Mouse (Mus musculus) heart, postnatal 36 days (tissue): Measurements from ENCODE around the gene Ints6l. TPM values are rescaled to one million over a fixed set of nuclear protein-coding genes. Genes with fewer than 3 reads are reported as not detected.

Experiments
- DNase-seq, 2 experiments: peaks; one replicate each; pipeline ENCODE4 v3.0.0; 2021 to 2022
- intact Hi-C: fragments of 180-260 bp; cut with DNase I; formaldehyde crosslinking; loops from one replicate; pipeline ENCODE4 v1.15.1; 2025
- total RNA-seq, 2 experiments: library from RNA; stranded (reverse); gene quantifications; 2 replicates each; pipeline ENCODE4 v1.2.3; 2021

Ints6l gene
- total RNA-seq = 1 to 10 TPM; 5.5 to 6.7 TPM

DNA sequence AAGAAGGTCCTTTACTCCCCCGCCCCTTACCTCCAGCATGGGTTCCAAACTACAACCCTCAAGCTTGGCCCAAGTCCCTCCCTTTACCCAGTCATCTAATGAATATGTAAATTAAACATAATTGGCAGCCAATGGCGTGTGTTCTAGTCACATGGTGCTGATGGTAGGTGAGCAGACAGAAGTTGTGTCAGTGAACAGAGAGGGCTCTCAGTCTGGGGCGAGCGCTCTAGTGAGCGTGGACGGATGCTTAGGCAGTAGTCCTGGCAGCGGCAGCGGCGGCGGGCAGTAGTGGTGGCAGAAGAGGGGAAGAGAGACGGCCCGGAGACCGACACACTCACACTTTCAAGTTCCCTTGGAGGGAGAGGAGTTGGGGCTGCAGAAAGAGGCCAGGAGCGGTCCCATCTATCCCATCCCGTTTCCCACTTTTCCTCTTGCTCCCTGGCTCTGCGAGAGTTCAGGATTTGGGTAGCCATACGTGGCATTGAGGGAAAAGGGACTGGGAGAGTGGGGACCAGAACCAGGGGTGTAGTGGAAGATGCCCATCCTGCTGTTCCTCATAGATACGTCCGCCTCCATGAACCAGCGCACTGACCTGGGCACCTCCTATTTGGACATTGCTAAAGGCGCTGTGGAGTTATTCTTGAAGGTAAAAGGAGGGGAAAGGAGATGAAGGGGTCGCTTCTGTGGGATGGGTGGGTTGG, at the start of gene Ints6l:
TSS of gene Ints6l (plus strand) at position 187 of the 701 bp plus-strand sequence.
- DNase-seq = peak; percentile 71 to 75
- intact Hi-C loops = loop anchor here (2.0 kb wide), 1 partner anchor 28 kb away; no protein-coding TSS in a partner anchor

DNA sequence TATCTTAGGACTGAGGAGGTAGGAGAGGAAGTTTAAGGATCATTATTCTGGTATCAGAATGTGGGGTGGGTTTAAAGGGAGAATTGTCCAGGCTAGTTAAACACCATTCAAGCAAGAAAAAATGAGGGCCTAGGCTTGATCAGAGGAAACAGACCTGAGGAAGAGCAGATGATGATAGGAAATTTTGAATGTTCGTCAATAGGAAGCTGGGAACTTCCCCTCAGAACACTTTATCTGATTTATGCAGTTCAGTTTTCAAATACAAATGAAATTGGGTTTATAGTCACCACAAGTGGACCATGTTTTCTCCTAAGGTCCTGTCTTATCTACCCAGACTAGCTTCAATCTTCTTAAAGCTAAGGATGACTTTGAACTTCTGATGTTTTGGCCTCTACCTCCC, 49.2 kb upstream of the Ints6l start:
- intact Hi-C loops = no loop called here
- no peak for DNase-seq

GRCm38 (mm10) chrX:56406128-56406527, 48.5 kb upstream of the Ints6l start:
- intact Hi-C loops = no loop called here
- DNase-seq = no peak

- no peak for DNase-seq
- intact Hi-C loops = no loop called here
Observed at GRCm38 (mm10) chrX:56416277-56416676, 38.4 kb upstream of the Ints6l start.

DNA sequence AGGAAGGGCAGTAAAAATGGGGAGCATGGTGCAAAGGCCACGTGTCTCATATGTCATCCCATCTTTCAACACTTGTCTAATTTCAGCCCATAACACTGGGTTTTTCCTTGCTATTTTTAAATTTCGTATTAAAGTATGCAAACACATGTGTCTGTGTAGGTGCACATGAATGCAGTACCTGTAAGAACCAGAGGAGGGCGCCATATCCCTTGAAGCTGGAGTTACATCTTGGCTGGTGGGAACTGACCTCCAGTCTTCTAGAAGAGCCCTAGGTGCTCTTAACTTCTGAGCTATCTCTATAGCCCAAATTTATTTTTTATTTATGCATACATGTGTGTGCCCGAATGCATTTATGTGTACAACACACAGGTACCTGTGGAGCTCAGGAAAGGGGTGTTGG, 37.1 kb upstream of the Ints6l start:
- DNase-seq = no peak
- intact Hi-C loops = no loop called here

DNA sequence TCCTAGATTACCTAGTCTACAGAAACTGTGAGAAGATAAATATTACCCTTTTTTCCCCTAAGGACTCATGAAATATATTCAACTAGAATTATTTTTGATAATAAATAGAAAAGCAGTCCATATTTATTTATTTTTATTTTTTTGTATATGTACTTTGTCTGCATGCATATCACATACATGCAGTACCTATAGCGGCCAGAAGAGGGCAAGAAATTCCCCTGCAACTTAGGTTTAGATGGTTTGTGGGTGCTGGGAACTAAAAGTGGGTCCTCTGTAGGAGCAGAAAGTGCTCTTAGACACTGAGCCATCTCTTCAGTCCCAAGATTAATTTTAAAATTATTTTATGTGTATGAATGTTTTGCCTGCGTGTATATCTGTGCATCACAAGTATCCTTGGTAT, 24.1 kb upstream of the Ints6l start:
- intact Hi-C loops = no loop called here

DNA sequence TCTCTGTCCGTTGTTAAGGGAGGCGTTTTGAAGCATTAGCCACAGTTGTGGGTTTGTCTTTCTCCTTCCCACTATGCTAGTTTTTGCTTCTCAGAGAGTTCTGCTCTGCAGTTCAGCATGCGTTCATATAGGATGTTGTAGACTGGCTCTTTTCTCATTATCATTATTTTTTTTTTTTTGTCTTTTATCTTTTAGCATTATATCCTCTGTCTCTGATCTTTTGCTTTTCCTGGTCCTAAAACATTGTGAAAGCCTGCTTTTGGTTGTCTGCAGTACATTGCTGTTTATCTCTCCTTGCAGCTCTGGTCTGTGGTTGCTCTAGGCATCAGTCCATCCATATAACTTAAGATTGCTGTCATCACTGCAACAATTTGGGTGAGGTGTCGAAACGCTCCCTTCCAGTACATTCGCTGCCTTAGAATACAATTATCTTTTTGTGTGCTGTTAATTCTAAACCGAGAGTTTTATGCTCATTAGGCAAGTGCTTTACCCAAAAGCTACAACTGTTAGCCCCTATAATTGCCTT, 18.8 kb upstream of the Ints6l start:
- no peak for DNase-seq
- intact Hi-C loops = no loop called here

More for the DNA sequence above, 24.1 kb upstream of the Ints6l start:
- DNase-seq = no peak

GRCm38 (mm10) chrX:56446487-56447428, 7.9 kb upstream of the Ints6l start:
- DNase-seq = no peak
- intact Hi-C loops = no loop called here

- no peak for DNase-seq
Observed at GRCm38 (mm10) chrX:56447524-56448015, 7.1 kb upstream of the Ints6l start, which contains the start of gene Gm2174. Gene Gm2174, plus strand, starts transcription at chrX:56447965.

DNA sequence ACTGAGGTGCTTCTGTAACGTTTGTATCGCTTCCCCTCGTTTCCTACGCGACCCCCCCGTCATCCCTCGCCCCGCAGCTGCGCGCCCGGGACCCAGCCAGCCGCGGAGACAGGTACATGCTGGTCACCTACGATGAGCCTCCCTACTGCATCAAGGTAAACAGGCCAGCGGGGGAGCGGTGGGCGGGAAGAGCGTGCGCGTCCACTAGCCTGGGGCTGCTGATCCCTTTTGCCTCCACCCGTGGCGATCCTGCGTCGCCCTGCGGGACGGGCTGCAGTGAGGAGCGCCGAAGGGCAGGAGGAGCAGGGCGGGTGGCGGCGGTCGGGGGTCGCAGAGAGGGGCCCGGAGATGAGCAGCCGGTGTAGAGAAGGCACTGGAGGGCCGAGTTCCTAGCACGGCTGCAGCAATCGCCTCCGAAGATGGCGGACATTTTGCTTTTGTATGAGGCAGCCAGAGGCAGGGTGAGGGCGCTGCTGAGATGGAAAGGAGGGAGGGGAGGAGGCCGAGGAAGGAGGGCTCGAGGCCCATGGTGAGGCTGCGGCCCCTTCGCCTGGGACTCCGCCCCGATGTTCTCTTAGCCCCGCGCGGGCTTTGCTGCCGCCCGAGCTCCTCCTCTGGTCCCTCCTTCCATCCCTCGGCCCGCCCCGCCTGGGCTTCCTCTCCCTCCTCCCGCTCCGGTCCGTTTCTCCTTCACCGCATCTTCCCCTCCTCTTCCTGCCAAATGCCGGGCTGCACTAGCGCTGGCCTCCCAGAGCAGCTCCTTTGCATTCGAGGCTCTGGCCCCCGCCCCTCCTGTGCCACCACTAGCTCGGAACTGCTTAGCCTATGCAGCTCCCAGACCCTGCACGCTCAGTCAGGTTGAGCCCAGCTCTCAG, 952 bp downstream of the Ints6l start:
- DNase-seq = peak; percentile 79 to 81
- intact Hi-C loops = loop anchor here (2.0 kb wide), 1 partner anchor 27 kb away; no protein-coding TSS in a partner anchor

More at GRCm38 (mm10) chrX:56447524-56448015, 7.1 kb upstream of the Ints6l start, which contains the start of gene Gm2174:
- intact Hi-C loops = no loop called here

DNA sequence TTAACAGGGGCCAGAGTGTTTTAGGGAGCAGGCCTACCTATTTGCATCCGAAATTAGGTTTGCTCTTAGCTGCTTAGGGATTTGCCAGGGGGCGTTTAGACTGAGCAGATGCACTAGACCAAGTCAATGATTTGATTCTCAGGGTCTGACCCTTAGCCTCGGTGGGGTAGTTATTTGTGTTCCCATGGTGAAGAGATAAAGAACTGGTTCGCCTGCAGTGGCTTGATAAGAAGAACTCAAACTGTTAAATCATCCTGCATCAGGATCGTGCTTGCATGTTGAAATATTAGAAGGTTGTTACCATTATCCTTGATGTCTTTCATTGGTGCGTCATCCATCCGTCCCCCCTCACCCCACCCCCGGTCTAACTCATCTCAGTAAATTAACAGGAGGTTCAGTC, 1.7 kb downstream of the Ints6l start:
- intact Hi-C loops = no loop called here
- no peak for DNase-seq

DNA sequence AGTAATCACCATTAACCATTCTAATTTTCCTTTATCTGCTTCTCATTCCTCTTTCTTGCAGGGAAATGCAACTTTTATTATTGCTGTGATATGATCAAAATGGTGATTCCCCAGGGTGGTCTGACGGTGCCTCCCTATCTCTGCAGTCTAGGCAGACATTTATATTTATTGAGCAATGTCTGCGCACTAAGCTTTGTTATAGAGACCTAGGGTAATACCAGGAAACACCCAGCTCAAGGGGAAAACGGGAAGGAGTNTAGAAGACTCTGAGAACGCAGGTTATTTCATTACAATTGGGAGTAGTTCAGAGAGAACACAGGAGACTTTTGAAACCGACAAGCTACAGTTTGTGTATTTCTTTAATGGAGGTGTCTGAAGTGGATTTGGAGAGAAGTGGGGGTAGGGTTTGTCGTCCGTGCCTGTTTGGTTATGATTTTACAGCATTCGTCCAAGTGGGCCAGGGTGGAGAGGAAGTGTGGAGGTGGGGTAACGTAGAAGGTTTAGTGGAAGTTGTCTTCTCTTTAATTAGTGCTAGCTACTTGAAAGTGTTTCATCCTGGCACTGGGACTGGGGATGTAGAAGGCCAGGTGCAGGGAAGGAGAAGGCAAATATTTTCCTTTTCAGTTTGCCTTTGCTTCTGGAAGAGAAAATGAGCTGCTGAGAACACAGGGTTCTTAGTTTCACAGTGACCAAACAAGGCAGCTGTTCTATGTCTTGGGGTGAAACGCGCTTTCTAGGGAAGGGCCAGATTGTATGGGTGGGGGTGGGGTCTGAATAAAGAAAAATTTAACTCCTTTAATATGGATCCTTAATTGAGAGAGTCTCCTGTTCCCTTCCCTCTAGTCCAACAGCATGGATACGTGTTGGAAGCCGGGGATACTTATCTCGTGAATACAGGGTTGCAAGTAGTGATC, 7.6 kb downstream of the Ints6l start:
- DNase-seq = no peak
- intact Hi-C loops = no loop called here

DNA sequence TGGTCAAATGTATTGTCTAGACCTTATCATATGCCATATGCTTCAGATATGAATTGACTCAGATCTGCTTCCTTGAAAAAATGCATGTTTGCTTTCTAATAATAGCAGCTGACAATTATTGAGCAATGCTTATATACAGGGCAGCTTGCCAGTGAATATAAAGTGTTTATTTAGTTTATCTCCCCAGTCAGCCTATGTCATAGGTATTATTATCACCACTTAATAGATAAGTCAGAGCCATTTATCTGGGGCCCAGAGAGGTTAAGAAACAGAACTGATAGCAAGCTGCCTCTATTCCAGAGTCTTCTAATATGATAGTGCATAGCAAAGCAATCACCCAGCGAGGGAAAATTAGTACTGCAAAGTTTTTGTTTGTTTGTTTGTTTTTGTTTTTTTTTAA, 10.2 kb downstream of the Ints6l start:
- intact Hi-C loops = no loop called here
- DNase-seq = no peak

DNA sequence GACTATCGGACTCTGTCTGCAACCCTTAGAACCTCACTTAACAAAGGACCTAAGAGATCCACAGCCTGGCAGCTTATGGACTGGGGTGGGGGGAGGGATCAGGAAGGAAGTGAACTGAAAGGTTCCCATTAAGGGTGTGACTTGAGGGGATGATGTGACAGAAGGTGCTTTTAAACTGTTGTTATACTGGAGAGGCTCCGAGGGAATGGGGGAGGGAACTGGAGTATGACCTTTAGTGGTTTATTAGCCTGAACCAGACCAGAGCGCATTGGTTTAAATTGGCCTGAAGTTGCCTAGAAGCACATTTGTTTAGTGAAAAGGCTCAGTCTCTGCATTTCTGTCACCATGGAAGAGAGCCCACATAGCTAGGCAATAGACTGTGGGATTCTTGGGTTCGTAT, 13.0 kb downstream of the Ints6l start:
- intact Hi-C loops = no loop called here

DNA sequence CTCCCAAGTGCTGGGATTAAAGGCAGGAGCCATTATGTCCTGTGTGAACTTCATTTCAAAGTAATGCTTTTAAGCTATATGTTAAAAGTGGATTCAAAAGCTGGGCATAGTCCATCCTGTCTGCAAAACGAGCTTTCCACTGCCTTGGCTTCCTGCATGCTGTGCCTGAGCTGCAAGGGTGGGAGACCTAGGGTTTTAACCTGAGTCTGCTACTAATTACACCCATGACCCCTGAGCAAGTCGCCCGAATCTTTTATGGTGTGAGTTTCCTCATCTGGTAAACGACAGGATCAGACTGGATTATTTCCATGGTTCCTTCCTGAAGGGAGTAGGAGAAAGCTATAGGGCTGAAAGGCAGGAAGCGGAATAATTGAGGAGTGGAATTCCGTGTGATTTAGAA, 13.8 kb downstream of the Ints6l start:
- intact Hi-C loops = no loop called here
- no peak for DNase-seq

More for the DNA sequence above, 13.0 kb downstream of the Ints6l start:
- no peak for DNase-seq

DNA sequence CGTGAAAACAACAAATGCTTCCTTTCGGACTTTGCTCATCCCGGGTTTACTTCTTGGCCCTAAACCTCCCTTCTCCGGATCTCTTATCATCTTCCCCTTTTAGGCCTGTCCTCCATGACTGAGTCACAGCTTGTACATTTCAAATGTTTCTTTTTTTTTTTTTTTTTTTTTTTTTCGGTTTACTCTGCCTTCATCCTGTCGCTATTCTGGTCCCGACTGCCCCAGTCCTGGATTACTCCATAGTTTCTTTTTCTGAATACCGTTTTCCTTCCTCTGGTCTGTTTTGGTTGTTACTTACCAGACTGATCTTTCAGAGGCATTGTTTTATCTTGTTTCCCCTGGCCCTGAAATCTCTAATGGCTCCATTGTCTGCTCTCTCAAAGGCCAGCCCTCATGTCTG, 19.4 kb downstream of the Ints6l start:
- DNase-seq = peak in 1 of 2 experiments; percentile 9
- intact Hi-C loops = loop anchor here (2.0 kb wide), 1 partner anchor 13 kb away; no protein-coding TSS in a partner anchor

GRCm38 (mm10) chrX:56477553-56477952, 22.9 kb downstream of the Ints6l start:
- no peak for DNase-seq
- intact Hi-C loops = no loop called here

- intact Hi-C loops = loop anchor here (2.0 kb wide), 1 partner anchor 27 kb away; the partner anchor contains the start of gene Ints6l
- no peak for DNase-seq
Observed at GRCm38 (mm10) chrX:56481906-56482305, 27.2 kb downstream of the Ints6l start.

- intact Hi-C loops = loop anchor here (1.0 kb wide), 1 partner anchor 62 kb away; no protein-coding TSS in a partner anchor
- DNase-seq = peak; percentile 69 to 79
Observed at GRCm38 (mm10) chrX:56489758-56490157, 35.1 kb downstream of the Ints6l start.
